Mouse (Mus musculus): ENCODE results near the gene Tbc1d22a. TPM values are rescaled to one million over a fixed set of nuclear protein-coding genes. Genes with fewer than 3 reads are reported as not detected.

Gene Tbc1d22a
- polyA plus RNA-seq, 1 experiment from 2014 or later = 13.7 TPM

- Histone ChIP-seq H3K4me3 (no peak overlapping the region), H3K9me3 (no peaks in the 10 kb centered on the region), H3K4me2 (replicated peaks) (no peak overlapping the region), H3K27ac (replicated peaks) (no peak overlapping the region), H3K9ac (replicated peaks) (no peak overlapping the region), H3K27me3 (no peaks in the 10 kb centered on the region), H3K4me1 (0 out of 2 replicates have a peak, but pooled peaks cover 6% of the 10 kb centered on the region), H3K36me3 (no peaks in the 10 kb centered on the region)
- WGBS = 86% methylated on average over 7 of the region's 7 CpGs
- ATAC-seq (ENCODE audit: low FRiP score, low read depth) = no peak
Measured at GRCm38 (mm10) chr15:86511181-86511580, 296.9 kb downstream of the Tbc1d22a start.

DNA sequence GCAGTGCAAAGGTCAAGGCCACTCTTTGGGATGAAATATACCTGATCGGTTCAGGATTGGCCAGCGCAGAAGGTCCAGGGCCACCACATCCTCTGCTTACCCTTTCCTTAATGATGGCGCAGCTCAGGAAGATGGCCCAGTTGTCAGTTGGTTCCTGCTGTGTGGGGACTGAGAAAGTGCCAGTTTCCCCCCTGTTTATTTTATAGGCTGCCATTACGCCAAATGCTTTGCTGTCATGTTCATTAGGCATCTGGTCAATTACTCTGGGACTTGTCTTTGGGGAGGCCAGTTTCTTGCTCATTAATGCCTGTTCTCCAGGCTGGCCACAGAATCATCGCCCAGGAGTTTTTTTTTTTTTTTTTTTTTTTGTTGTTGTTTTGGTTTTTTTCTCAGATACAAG lies 299.1 kb downstream of the Tbc1d22a start:
- no peak overlapping the region for H3K27ac ChIP-seq (replicated peaks)
- H3K36me3 ChIP-seq = no peaks in the 10 kb centered on the region
- no peak overlapping the region for H3K4me2 ChIP-seq (replicated peaks)
- H3K9ac ChIP-seq (replicated peaks) = no peak overlapping the region
- ATAC-seq (ENCODE audit: low FRiP score, low read depth) = no peak
- no peaks in the 10 kb centered on the region for H3K9me3 ChIP-seq
- no peaks in the 10 kb centered on the region for H3K27me3 ChIP-seq
- 93% methylated on average over 5 of the region's 5 CpGs for WGBS
- H3K4me3 ChIP-seq = no peak overlapping the region
- 0 out of 2 replicates have a peak, but pooled peaks cover 6% of the 10 kb centered on the region for H3K4me1 ChIP-seq

- ATAC-seq (ENCODE audit: low FRiP score, low read depth) = no peak
Measured at GRCm38 (mm10) chr15:86520201-86520600, 305.9 kb downstream of the Tbc1d22a start.

DNA sequence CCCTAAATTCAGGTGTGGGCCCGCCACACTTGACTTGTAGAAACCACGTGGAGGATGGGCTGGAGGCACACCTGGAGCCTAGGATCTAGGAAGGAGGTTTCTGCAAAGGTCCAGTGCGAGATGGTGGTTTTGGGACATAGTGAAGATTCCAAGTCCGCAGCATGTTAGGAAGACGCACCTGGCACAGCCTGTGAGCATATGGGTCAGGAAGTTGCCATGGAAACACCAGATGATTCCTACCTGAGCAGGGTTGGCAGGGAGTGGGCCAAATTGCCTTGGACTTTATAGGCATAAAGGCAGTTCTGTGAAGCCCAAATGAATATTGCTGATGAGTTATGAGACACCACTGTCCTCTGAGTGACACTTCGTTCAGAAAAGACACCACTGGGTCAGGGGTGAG lies 321.1 kb downstream of the Tbc1d22a start:
- no peak for ATAC-seq (ENCODE audit: low FRiP score, low read depth)
- H3K27me3 ChIP-seq = no peaks in the 10 kb centered on the region
- H3K9ac ChIP-seq (replicated peaks) = no peak overlapping the region
- no peak overlapping the region for H3K4me3 ChIP-seq
- no peaks in the 10 kb centered on the region for H3K4me1 ChIP-seq
- H3K27ac ChIP-seq (replicated peaks) = no peak overlapping the region
- no peaks in the 10 kb centered on the region for H3K9me3 ChIP-seq
- no peak overlapping the region for H3K4me2 ChIP-seq (replicated peaks)
- H3K36me3 ChIP-seq = no peaks in the 10 kb centered on the region
- 86% methylated on average over 6 of the region's 6 CpGs for WGBS

More at GRCm38 (mm10) chr15:86520201-86520600, 305.9 kb downstream of the Tbc1d22a start:
- Histone ChIP-seq H3K4me2 (replicated peaks) (no peak overlapping the region), H3K9me3 (no peaks in the 10 kb centered on the region), H3K36me3 (no peaks in the 10 kb centered on the region), H3K27ac (replicated peaks) (no peak overlapping the region), H3K4me1 (no peaks in the 10 kb centered on the region), H3K9ac (replicated peaks) (no peak overlapping the region), H3K27me3 (no peaks in the 10 kb centered on the region), H3K4me3 (no peak overlapping the region)
- WGBS = 52% methylated on average over 4 of the region's 4 CpGs

DNA sequence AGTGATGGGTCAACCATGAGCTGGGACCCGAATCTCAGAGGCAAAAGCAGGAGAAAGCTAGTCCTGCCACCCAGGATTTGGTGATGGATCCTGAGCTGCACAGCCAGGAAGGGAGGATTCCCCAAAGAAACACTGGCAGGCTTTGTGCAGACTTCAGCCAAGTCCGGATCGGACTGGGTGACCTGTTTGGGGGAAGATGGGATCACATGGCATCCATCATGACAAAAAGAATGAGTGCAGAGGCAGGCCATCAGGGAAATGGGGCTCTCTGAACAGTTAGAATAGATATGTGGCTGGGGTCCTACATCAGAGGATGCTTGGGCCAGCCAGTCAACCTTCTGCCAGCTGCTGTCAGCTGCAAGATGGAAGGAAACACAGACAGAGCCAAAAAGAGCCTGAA lies 328.1 kb downstream of the Tbc1d22a start:
- H3K4me3 ChIP-seq = no peak overlapping the region
- H3K9ac ChIP-seq (replicated peaks) = no peak overlapping the region
- H3K36me3 ChIP-seq = no peaks in the 10 kb centered on the region
- no peaks in the 10 kb centered on the region for H3K27me3 ChIP-seq
- H3K4me1 ChIP-seq = no peaks in the 10 kb centered on the region
- no peak for ATAC-seq (ENCODE audit: low FRiP score, low read depth)
- WGBS = 82% methylated on average over 3 of the region's 3 CpGs
- H3K4me2 ChIP-seq (replicated peaks) = no peak overlapping the region
- H3K27ac ChIP-seq (replicated peaks) = no peak overlapping the region
- no peaks in the 10 kb centered on the region for H3K9me3 ChIP-seq

- ATAC-seq (ENCODE audit: low FRiP score, low read depth) = no peak
- Histone ChIP-seq H3K4me1 (no peaks in the 10 kb centered on the region), H3K9ac (replicated peaks) (no peak overlapping the region), H3K36me3 (no peaks in the 10 kb centered on the region), H3K9me3 (no peaks in the 10 kb centered on the region), H3K27ac (replicated peaks) (no peak overlapping the region), H3K27me3 (no peaks in the 10 kb centered on the region), H3K4me3 (no peak overlapping the region), H3K4me2 (replicated peaks) (no peak overlapping the region)
- WGBS = 91% methylated on average over 1 of the region's 1 CpGs
Measured at GRCm38 (mm10) chr15:86544122-86544795, 330.0 kb downstream of the Tbc1d22a start.

Other genes with a start within 250 kb of the Tbc1d22a start
- gene Celsr1, start 180.7 kb upstream of the Tbc1d22a start, polyA plus RNA-seq (2016; fragmentation: Nextera tagmentation; extraction: Ambion mirVana) = 3.4 and 4.1 TPM in 2 replicates
- 29.1 and 31.3 TPM in 2 replicates for gene Gramd4, start 156.8 kb upstream of the Tbc1d22a start, polyA plus RNA-seq (2016; fragmentation: Nextera tagmentation; extraction: Ambion mirVana)
- 23.5 and 25.5 TPM in 2 replicates for gene Cerk, start 28.3 kb upstream of the Tbc1d22a start, polyA plus RNA-seq (2016; fragmentation: Nextera tagmentation; extraction: Ambion mirVana)